Comparison of ENCODE assay signal across 9 mouse cellular contexts in genomic region chr1:87829621-87830211, GRCm38 (mm10). TPM values are rescaled to one million over a fixed set of nuclear protein-coding genes. Genes with fewer than 3 reads are reported as not detected.
DNase-seq lines count a peak whose midpoint lies in the region; ATAC-seq and TF ChIP-seq lines count a peak whose summit lies in the region.
"Had no signal": no experiment of that assay in that cellular context is flagged by ENCODE, and none has a peak within 500 bp of the region (broad histone marks: within the 10 kb centered on the region; RNA-seq: fewer than 3 reads in every experiment).

No protein-coding gene starts in this region.

- TF ChIP-seq CTCF in intestine, postnatal 0 days (IDR thresholded peaks at IDR 0.05; ENCODE audit: low read depth): no peak
- no peak for TF ChIP-seq CTCF in forebrain, postnatal 0 days (IDR thresholded peaks at IDR 0.05; ENCODE audit: low read depth)

- H3K4me3 ChIP-seq in intestine, embryonic 14.5 days (ENCODE audit: low read depth, low read length): no peak overlapping the region
- no peak overlapping the region for H3K4me3 ChIP-seq in intestine, postnatal 0 days (ENCODE audit: low read depth, low read length)
- H3K4me3 ChIP-seq in forebrain, postnatal 0 days (ENCODE audit: low read depth, low read length): no peak overlapping the region
- H3K4me3 ChIP-seq in forebrain, embryonic 13.5 days: no peak overlapping the region

- no peaks in the 10 kb centered on the region for H3K36me3 ChIP-seq in intestine, embryonic 14.5 days (ENCODE audit: control insufficient read depth, insufficient read depth, low read length)
- H3K36me3 ChIP-seq in intestine, postnatal 0 days (ENCODE audit: control insufficient read depth, insufficient read depth): no peaks in the 10 kb centered on the region
- H3K36me3 ChIP-seq in forebrain, postnatal 0 days (ENCODE audit: insufficient read depth): no peaks in the 10 kb centered on the region
- no peaks in the 10 kb centered on the region for H3K36me3 ChIP-seq in forebrain, embryonic 13.5 days (ENCODE audit: poor library complexity, severe bottlenecking)

- H3K27me3 ChIP-seq in intestine, embryonic 14.5 days (replicated peaks; ENCODE audit: control insufficient read depth, insufficient read depth, low read length): no peaks in the 10 kb centered on the region
- no peaks in the 10 kb centered on the region for H3K27me3 ChIP-seq in intestine, postnatal 0 days (replicated peaks; ENCODE audit: control insufficient read depth, insufficient read depth, low read length)
- no peaks in the 10 kb centered on the region for H3K27me3 ChIP-seq in forebrain, postnatal 0 days (ENCODE audit: insufficient read depth, low read length)
- H3K27me3 ChIP-seq in forebrain, embryonic 13.5 days: no peaks in the 10 kb centered on the region

- ATAC-seq in intestine, embryonic 14.5 days (replicated peaks; ENCODE audit: low FRiP score, low TSS enrichment, low read depth): no peak
- ATAC-seq in intestine, postnatal 0 days: no peak
- peak; percentile 54 for ATAC-seq in granulocyte monocyte progenitor cell, adult 5-6 weeks (replicated peaks; ENCODE audit: poor library complexity, severe bottlenecking)
- 0 out of 2 replicates have a peak, but pooled peaks have one; percentile 10 for ATAC-seq in monocyte, adult 5-6 weeks (replicated peaks; ENCODE audit: insufficient number of reproducible peaks, low FRiP score, low TSS enrichment, poor library complexity, severe bottlenecking)
- no peak for ATAC-seq in erythroblast, adult 5-6 weeks (replicated peaks; ENCODE audit: low FRiP score, poor library complexity, severe bottlenecking)
- no peak for ATAC-seq in forebrain, postnatal 0 days
- ATAC-seq in forebrain, embryonic 13.5 days: no peak

- H3K9ac ChIP-seq in intestine, embryonic 14.5 days (ENCODE audit: low read length): no peak overlapping the region
- no peak overlapping the region for H3K9ac ChIP-seq in intestine, postnatal 0 days (ENCODE audit: low read depth, low read length)
- H3K9ac ChIP-seq in forebrain, postnatal 0 days: no peak overlapping the region
- no peak overlapping the region for H3K9ac ChIP-seq in forebrain, embryonic 13.5 days

- no peaks in the 10 kb centered on the region for H3K9me3 ChIP-seq in intestine, embryonic 14.5 days (ENCODE audit: control insufficient read depth, low read length)
- no peaks in the 10 kb centered on the region for H3K9me3 ChIP-seq in intestine, postnatal 0 days (ENCODE audit: control insufficient read depth)
- no peaks in the 10 kb centered on the region for H3K9me3 ChIP-seq in forebrain, postnatal 0 days (ENCODE audit: low read length)
- no peaks in the 10 kb centered on the region for H3K9me3 ChIP-seq in forebrain, embryonic 13.5 days (replicated peaks)

- no peak for DNase-seq in intestine, embryonic 14.5 days (ENCODE audit: low spot score)
- DNase-seq in CD4-positive helper T cell, adult 2 months (ENCODE audit: low read depth, low spot score): peak; percentile 84
- no peak for DNase-seq in forebrain, postnatal 0 days
- DNase-seq: cerebellum, postnatal 14 days had no signal

- no peak overlapping the region for H3K4me2 ChIP-seq in intestine, embryonic 14.5 days (ENCODE audit: low read length)
- no peak overlapping the region for H3K4me2 ChIP-seq in intestine, postnatal 0 days (replicated peaks; ENCODE audit: low read depth)
- no peak overlapping the region for H3K4me2 ChIP-seq in forebrain, postnatal 0 days (ENCODE audit: low read depth)
- no peak overlapping the region for H3K4me2 ChIP-seq in forebrain, embryonic 13.5 days

- H3K4me1 ChIP-seq in intestine, embryonic 14.5 days (replicated peaks; ENCODE audit: control insufficient read depth, insufficient read depth, low read length): peaks cover 3% of the 10 kb centered on the region; the same call in 1 of the 2 replicates
- H3K4me1 ChIP-seq in intestine, postnatal 0 days (replicated peaks; ENCODE audit: control insufficient read depth, insufficient read depth, low read length): no peaks in the 10 kb centered on the region
- no peaks in the 10 kb centered on the region for H3K4me1 ChIP-seq in forebrain, postnatal 0 days (ENCODE audit: insufficient read depth)
- H3K4me1 ChIP-seq in forebrain, embryonic 13.5 days: 0 out of 2 replicates have a peak, but pooled peaks cover 8% of the 10 kb centered on the region

- 35% methylated on average over 6 of the region's 6 CpGs for WGBS in intestine, embryonic 14.5 days
- 41% methylated on average over 6 of the region's 6 CpGs for whole genome bisulfite sequencing in intestine, postnatal 0 days
- 68% methylated on average over 6 of the region's 6 CpGs for WGBS in forebrain, postnatal 0 days
- WGBS in forebrain, embryonic 13.5 days: 57% methylated on average over 6 of the region's 6 CpGs

- 0 out of 2 replicates have a peak overlapping the region, but pooled peaks have one; percentile 22 for H3K27ac ChIP-seq in intestine, embryonic 14.5 days (ENCODE audit: low read depth)
- no peak overlapping the region for H3K27ac ChIP-seq in intestine, postnatal 0 days (ENCODE audit: low read depth, low read length)
- H3K27ac ChIP-seq in forebrain, postnatal 0 days (ENCODE audit: low read depth, low read length): no peak overlapping the region
- no peak overlapping the region for H3K27ac ChIP-seq in forebrain, embryonic 13.5 days

RNA-seq across cellular contexts. Expression of gene Dgkd, which starts 23.4 kb away (rescaled TPM):
- polyA plus RNA-seq in intestine, embryonic 14.5 days (2014; fragmentation: Nextera tagmentation; extraction: Ambion mirVana): 38.4 and 38.6 TPM in 2 replicates
- polyA plus RNA-seq in intestine, postnatal 0 days (2015; fragmentation: Nextera tagmentation; extraction: Ambion mirVana): 20.2 and 24.1 TPM in 2 replicates
- 71.4 and 92.2 TPM in 2 replicates for total RNA-seq in granulocyte monocyte progenitor cell, adult 5-6 weeks (2014; fragmentation: Nextera tagmentation)
- total RNA-seq in granulocyte monocyte progenitor cell, adult 5-6 weeks (2017): 44.7 and 53.7 TPM in 2 replicates
- total RNA-seq in monocyte, adult 5-6 weeks (2017): 98.9 to 146 TPM (median 146 TPM) in 3 replicates
- total RNA-seq in erythroblast, adult 5-6 weeks (2015; ENCODE audit: low replicate concordance): 11.9 and 12.1 TPM in 2 replicates
- 10.2 and 26.8 TPM in 2 replicates for total RNA-seq in erythroblast, adult 5-6 weeks (2017; ENCODE audit: low replicate concordance)
- 80.2 and 80.4 TPM in 2 replicates for total RNA-seq in forebrain, postnatal 0 days (2014; rRNA removed)
- 30.1 and 37.1 TPM in 2 replicates for polyA plus RNA-seq in forebrain, postnatal 0 days (2015; fragmentation: Nextera tagmentation; extraction: Ambion mirVana)
- polyA plus RNA-seq in forebrain, embryonic 13.5 days (2015; fragmentation: Nextera tagmentation; extraction: Ambion mirVana): 36.6 and 43.6 TPM in 2 replicates

RNA-seq across cellular contexts. Expression of gene Sag, which starts 26.2 kb away (rescaled TPM):
- 1.8 and 2.0 TPM in 2 replicates for polyA plus RNA-seq in intestine, embryonic 14.5 days (2014; fragmentation: Nextera tagmentation; extraction: Ambion mirVana)
- 0.18 and 0.37 TPM in 2 replicates for polyA plus RNA-seq in intestine, postnatal 0 days (2015; fragmentation: Nextera tagmentation; extraction: Ambion mirVana)
- total RNA-seq in granulocyte monocyte progenitor cell, adult 5-6 weeks (2014; fragmentation: Nextera tagmentation): 1.6 and 2.8 TPM in 2 replicates
- 0.39 and 0.57 TPM in 2 replicates for total RNA-seq in granulocyte monocyte progenitor cell, adult 5-6 weeks (2017)
- total RNA-seq in monocyte, adult 5-6 weeks (2017): 2.8 to 3.6 TPM (median 3.5 TPM) in 3 replicates
- total RNA-seq in erythroblast, adult 5-6 weeks (2015; ENCODE audit: low replicate concordance): 0.21 TPM in 1 of 2 replicates, not detected in the other
- 0.56 and 3.7 TPM in 2 replicates for total RNA-seq in erythroblast, adult 5-6 weeks (2017; ENCODE audit: low replicate concordance)
- 0.76 and 1.3 TPM in 2 replicates for total RNA-seq in forebrain, postnatal 0 days (2014; rRNA removed)
- 1.4 and 1.6 TPM in 2 replicates for polyA plus RNA-seq in forebrain, postnatal 0 days (2015; fragmentation: Nextera tagmentation; extraction: Ambion mirVana)
- 2.4 and 2.8 TPM in 2 replicates for polyA plus RNA-seq in forebrain, embryonic 13.5 days (2015; fragmentation: Nextera tagmentation; extraction: Ambion mirVana)

Comparison
In these comparisons a context has a peak if more than half of its experiments do, and no peak if none do; other contexts are left out.
1. ATAC-seq: peak in granulocyte monocyte progenitor cell, adult 5-6 weeks (single experiment) and monocyte, adult 5-6 weeks (single experiment); none in intestine, embryonic 14.5 days (single experiment), intestine, postnatal 0 days (single experiment), erythroblast, adult 5-6 weeks (single experiment), forebrain, postnatal 0 days (single experiment) and forebrain, embryonic 13.5 days (single experiment).